Mouse (Mus musculus) midbrain, postnatal 0 days (tissue): ENCODE data around the gene Akna. TPM values are rescaled to one million over a fixed set of nuclear protein-coding genes. Genes with fewer than 3 reads are reported as not detected.
A peak's percentile ranks its signal among the peaks of the same experiment; 100 is the strongest.

Experiments
- ATAC-seq: fragments of 200-750 bp; cut with Nextera tagmentation; 2 replicates; pipeline ENCODE4 v1.8.0; 2017; ENCODE audit warnings: moderate number of reproducible peaks, mild to moderate bottlenecking, moderate TSS enrichment, moderate library complexity; ENCODE audit not compliant: low FRiP score
- DNase-seq: peaks from one replicate; pipeline ENCODE4 v3.0.0-alpha.2; 2015; ENCODE audit warnings: low spot score
- H3K27ac ChIP-seq: fragments of 300-500 bp; sonication (generic); 2 replicates; pipeline ENCODE4 v1.5.1; 2014; ENCODE audit warnings: low read depth, mild to moderate bottlenecking, low read length, mixed read lengths
- H3K27me3 ChIP-seq: fragments of 300-500 bp; sonication (generic); 2 replicates; pipeline ENCODE4 v1.6.1; 2014; ENCODE audit warnings: low read length, control low read depth, mixed read lengths; ENCODE audit not compliant: insufficient read depth
- H3K36me3 ChIP-seq: fragments of 300-500 bp; sonication (generic); 2 replicates; pipeline ENCODE4 v1.6.1; 2014; ENCODE audit warnings: low read length, control low read depth, mixed read lengths; ENCODE audit not compliant: insufficient read depth
- H3K4me1 ChIP-seq: fragments of 300-500 bp; sonication (generic); 2 replicates; pipeline ENCODE4 v1.6.1; 2014; ENCODE audit warnings: mild to moderate bottlenecking, control low read depth, antibody characterized with exemption, low read length, mixed read lengths; ENCODE audit not compliant: insufficient read depth
- H3K4me2 ChIP-seq: fragments of 300-500 bp; sonication (generic); 2 replicates; pipeline ENCODE4 v1.6.1; 2014; ENCODE audit warnings: low read depth, mild to moderate bottlenecking, low read length, mixed read lengths; ENCODE audit not compliant: poor library complexity, severe bottlenecking
- H3K4me3 ChIP-seq: fragments of 300-500 bp; sonication (generic); 2 replicates; pipeline ENCODE4 v1.5.1; 2014; ENCODE audit warnings: low read depth, mild to moderate bottlenecking, low read length, moderate library complexity
- H3K9ac ChIP-seq: fragments of 300-500 bp; sonication (generic); replicated peaks from 2 replicates; pipeline ENCODE4 v1.6.1; 2014; ENCODE audit warnings: mild to moderate bottlenecking, low read length, moderate library complexity, mixed read lengths; ENCODE audit not compliant: poor library complexity, severe bottlenecking
- H3K9me3 ChIP-seq: fragments of 300-500 bp; sonication (generic); 2 replicates; pipeline ENCODE4 v1.6.1; 2016; ENCODE audit warnings: low read length, control low read depth
- CTCF ChIP-seq: IDR thresholded peaks from 2 replicates; pipeline ENCODE4 v1.5.1; 2016; ENCODE audit warnings: antibody characterized with exemption, mild to moderate bottlenecking
- WGBS: fragments of 180-500 bp; shearing (Covaris S2); extraction: QIAGEN DNeasy Blood & Tissue Kit; methylation state at CpG from one replicate; pipeline ENCODE4 v1.1.7; 2014; 5-methylcytosine and 5-hydroxymethylcytosine counted together
- polyA plus RNA-seq: library from polyadenylated mRNA; unstranded; fragments of >200 nt; fragmentation: Nextera tagmentation; extraction: Ambion mirVana; gene quantifications from 2 replicates; pipeline ENCODE4 v1.2.1, GENCODE M21; 2015
- total RNA-seq: library from RNA; depleted of rRNA; stranded (reverse); fragments of >200 nt; gene quantifications from 2 replicates; pipeline ENCODE4 v1.2.3, GENCODE M21; 2014

The Akna gene
- total and polyA plus RNA-seq, 2 experiments from 2014 or later, result 2.1 to 5.3 TPM

DNA sequence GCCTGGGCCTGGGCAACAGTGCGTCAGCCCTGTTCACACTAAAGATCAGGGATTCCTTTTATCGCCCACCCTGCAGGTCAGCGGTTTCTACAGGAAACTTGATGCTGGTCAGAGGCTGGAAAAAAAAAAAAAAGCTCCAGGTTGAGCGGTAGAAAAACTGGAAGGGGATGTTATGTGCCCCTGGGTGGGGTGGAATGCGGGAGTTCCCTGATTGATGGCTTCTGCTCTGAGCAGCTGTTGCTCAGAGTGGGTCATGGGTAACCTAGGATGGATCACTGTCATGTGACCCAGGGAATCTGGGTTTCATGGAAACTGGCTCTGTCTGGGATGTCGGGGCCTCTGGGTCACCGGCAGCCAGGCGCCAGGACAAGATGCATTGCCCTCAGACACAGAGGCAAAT lies 23.2 kb upstream of the Akna start:
- H3K9ac ChIP-seq, result no peak overlapping the region
- H3K27me3 ChIP-seq, result no peaks in the 10 kb centered on the region
- no peaks in the 10 kb centered on the region for H3K4me1 ChIP-seq
- no peak overlapping the region for H3K4me3 ChIP-seq
- no peak overlapping the region for H3K27ac ChIP-seq
- DNase-seq (no peak), ATAC-seq (no peak)
- no peak overlapping the region for H3K4me2 ChIP-seq
- no peak for TF ChIP-seq CTCF
- no peaks in the 10 kb centered on the region for H3K36me3 ChIP-seq
- H3K9me3 ChIP-seq, result no peaks in the 10 kb centered on the region
- 68% methylated on average over 8 of the region's 8 CpGs for WGBS

DNA sequence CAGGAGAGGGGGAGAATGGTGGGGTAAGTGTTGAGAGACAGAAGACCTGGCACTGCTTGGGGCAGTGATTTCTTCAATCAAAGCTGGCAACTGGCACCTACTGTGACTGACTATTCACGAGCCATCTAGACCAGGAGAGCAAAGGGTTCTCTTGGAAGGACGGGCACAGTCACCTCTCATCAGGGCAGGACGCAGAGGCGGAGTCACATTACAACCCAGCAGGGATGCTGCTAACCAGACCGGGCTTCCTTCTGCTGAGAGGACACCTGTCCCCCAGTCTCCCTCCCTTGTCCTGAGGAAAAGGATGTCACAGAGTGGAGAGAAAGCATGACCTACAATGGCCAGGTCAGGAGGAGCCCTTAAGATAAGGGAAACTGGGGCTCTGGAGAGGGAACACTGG lies 20.7 kb upstream of the Akna start:
- H3K36me3 ChIP-seq, result no peaks in the 10 kb centered on the region
- DNase-seq, result no peak
- no peak overlapping the region for H3K27ac ChIP-seq
- no peak overlapping the region for H3K9ac ChIP-seq
- no peaks in the 10 kb centered on the region; the same call in 1 of the 2 replicates for H3K27me3 ChIP-seq
- H3K9me3 ChIP-seq, result no peaks in the 10 kb centered on the region
- no peak for TF ChIP-seq CTCF
- no peaks in the 10 kb centered on the region for H3K4me1 ChIP-seq
- H3K4me3 ChIP-seq, result no peak overlapping the region
- WGBS, result 57% methylated on average over 5 of the region's 5 CpGs
- no peak overlapping the region for H3K4me2 ChIP-seq
- no peak for ATAC-seq

DNA sequence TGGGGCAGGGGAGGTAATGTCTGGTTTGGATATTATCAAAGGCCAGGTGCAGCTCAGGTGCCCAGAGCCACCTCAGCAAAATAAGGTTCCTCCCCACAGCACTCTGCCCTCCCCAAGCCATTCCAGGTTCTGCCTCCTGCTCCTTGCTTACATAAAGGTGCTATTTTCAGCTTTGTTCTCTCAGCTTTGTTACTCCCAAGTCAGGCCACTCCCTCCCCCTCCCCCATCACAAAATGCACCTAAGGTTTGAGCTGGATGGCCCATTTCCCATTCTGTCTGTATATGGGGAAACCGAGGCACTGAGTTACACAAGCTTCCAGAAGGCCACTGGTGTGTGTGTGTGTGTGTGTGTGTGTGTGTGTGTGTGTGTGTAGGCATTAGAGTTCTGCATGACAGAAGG lies 20.1 kb upstream of the Akna start:
- ATAC-seq (no peak), DNase-seq (no peak)

DNA sequence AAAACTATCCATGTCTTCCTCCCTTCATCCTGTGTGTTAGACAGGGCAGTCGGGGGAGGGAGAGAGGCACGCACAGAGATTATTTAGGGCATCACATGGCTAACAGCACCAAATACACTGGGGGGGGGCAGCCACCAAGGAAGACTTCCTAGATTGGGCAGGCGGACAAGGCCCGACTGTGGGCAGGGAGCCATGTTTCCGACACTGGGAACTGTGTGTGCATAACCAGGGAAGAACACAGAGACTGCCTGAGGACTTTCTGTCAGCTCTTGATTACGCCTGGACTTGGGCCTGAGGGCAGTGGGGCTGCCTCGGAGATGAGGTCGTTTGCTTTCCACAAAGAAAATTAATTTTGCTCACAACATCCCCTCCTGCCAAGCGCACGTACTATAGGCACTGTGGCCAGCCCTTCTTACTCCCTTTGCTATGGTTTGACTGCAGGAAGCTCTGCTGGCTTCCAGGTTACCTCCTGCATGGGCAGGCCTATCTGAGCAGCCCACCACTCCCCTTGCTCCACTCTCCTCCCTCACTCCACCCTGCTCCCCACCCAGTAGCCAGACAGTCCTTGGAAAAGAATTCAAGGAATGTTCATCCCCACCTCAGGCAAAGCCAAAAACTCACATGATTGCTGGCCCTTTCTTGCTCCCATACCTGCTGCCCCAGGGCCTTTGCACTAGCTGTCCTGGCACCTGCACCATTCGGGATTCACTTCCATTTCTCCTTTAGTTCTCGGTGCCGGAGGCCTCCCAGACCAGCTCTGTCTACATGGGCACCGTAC lies 17.2 kb upstream of the Akna start:
- no peak for ATAC-seq

More for the DNA sequence above, 20.1 kb upstream of the Akna start:
- Histone ChIP-seq H3K9me3 (no peaks in the 10 kb centered on the region), H3K27me3 (no peaks in the 10 kb centered on the region; the same call in 1 of the 2 replicates), H3K9ac (no peak overlapping the region), H3K4me3 (no peak overlapping the region), H3K4me2 (no peak overlapping the region), H3K27ac (no peak overlapping the region), H3K36me3 (no peaks in the 10 kb centered on the region), H3K4me1 (no peaks in the 10 kb centered on the region)
- TF ChIP-seq CTCF, result no peak
- 82% methylated on average over 1 of the region's 1 CpGs for WGBS

DNA sequence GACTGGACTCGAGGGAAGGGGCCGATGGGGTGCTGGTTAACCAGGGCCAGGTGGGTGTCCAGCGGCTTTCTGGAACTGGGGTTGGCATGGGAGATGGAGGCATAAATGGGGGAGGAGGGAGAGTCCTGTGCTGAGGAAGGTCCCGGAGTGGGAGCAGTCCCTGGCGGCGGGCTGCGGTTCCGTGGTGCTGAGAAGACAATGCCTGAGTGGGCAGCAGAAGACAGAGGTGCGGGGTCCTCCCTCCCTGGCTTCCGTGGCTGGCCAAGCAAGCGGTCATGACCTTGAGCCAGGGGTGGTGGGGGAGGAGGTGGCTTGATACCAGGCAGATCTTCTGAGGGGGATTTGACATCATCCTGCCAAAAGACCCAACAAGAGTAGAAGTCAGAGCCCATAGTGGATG lies 15.1 kb upstream of the Akna start:
- TF ChIP-seq CTCF, result no peak
- Histone ChIP-seq H3K4me1 (no peaks in the 10 kb centered on the region), H3K27me3 (no peaks in the 10 kb centered on the region; the same call in 1 of the 2 replicates), H3K36me3 (no peaks in the 10 kb centered on the region), H3K9ac (no peak overlapping the region), H3K9me3 (no peaks in the 10 kb centered on the region), H3K4me2 (no peak overlapping the region), H3K27ac (no peak overlapping the region), H3K4me3 (no peak overlapping the region)
- 83% methylated on average over 11 of the region's 11 CpGs for WGBS
- no peak for ATAC-seq
- no peak for DNase-seq

More for the DNA sequence above, 17.2 kb upstream of the Akna start:
- H3K9ac ChIP-seq, result no peak overlapping the region
- H3K4me1 ChIP-seq, result no peaks in the 10 kb centered on the region
- TF ChIP-seq CTCF, result no peak
- no peaks in the 10 kb centered on the region; the same call in 1 of the 2 replicates for H3K27me3 ChIP-seq
- DNase-seq, result peak; percentile 38
- no peak overlapping the region for H3K4me3 ChIP-seq
- WGBS, result 63% methylated on average over 14 of the region's 14 CpGs
- H3K9me3 ChIP-seq, result no peaks in the 10 kb centered on the region
- H3K27ac ChIP-seq, result no peak overlapping the region
- no peak overlapping the region for H3K4me2 ChIP-seq
- no peaks in the 10 kb centered on the region for H3K36me3 ChIP-seq

DNA sequence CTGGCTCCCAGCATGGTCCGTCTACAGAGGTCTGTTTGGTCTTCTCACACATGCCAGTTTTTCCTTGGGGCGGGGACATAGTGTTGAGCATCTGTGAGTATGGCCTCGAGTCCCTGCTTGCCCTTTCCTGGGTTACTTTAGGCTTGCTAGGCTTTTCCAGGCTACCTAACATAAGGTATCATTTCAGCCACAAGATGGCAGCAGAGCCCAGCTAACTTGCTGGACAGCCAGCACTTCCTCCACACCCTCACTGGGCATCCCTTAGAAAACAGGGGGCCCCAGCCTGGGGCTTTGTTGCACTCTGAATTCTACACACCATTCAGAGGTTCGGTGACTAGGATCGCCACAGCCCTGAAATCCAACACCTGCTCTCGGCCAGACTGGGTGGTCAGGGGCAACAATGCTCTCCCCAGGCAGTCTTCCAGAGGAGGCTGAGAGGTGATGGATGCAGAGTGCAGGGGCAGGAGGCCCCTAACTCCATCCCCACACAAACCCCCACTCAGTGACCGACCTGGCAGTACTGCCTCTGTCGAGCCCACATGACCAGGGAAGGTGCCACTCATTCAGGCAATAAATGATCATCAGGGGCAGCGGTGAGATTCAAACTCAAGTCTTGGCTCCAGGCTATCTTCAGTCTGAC lies 14.3 kb upstream of the Akna start:
- no peaks in the 10 kb centered on the region for H3K9me3 ChIP-seq
- H3K27ac ChIP-seq, result no peak overlapping the region
- no peaks in the 10 kb centered on the region for H3K36me3 ChIP-seq
- WGBS, result 18% methylated on average over 9 of the region's 9 CpGs
- H3K4me2 ChIP-seq, result no peak overlapping the region
- no peak overlapping the region for H3K4me3 ChIP-seq
- H3K4me1 ChIP-seq, result no peaks in the 10 kb centered on the region
- DNase-seq (peak; percentile 93), ATAC-seq (peak; percentile 56)
- no peaks in the 10 kb centered on the region; the same call in 1 of the 2 replicates for H3K27me3 ChIP-seq
- no peak overlapping the region for H3K9ac ChIP-seq
- peak; percentile 93 for TF ChIP-seq CTCF
